Mouse (Mus musculus) urinary bladder, postnatal 25 days (tissue): ENCODE measurements around the gene Cstf1.

Experiments
- DNase-seq: peaks from one replicate; pipeline ENCODE4 v3.0.0; 2022; ENCODE audit warnings: low spot score

The Cstf1 gene

GRCm38 (mm10) chr2:172370411-172371223 is at the start of gene Cstf1, which contains the start of gene Aurka:
TSS of gene Cstf1 (plus strand) at chr2:172370681.
TSS of gene Aurka (minus strand) at chr2:172370535.
- peak; percentile 90 for DNase-seq

- peak; percentile 51 for DNase-seq
Observed at GRCm38 (mm10) chr2:172320878-172321277, 49.6 kb upstream of the Cstf1 start.

GRCm38 (mm10) chr2:172328248-172328647 is 42.2 kb upstream of the Cstf1 start:
- DNase-seq: no peak

GRCm38 (mm10) chr2:172329179-172329578 is 41.3 kb upstream of the Cstf1 start:
- peak; percentile 45 for DNase-seq

- DNase-seq: no peak
Observed at GRCm38 (mm10) chr2:172338206-172338942, 32.1 kb upstream of the Cstf1 start.

GRCm38 (mm10) chr2:172340936-172341335 is 29.5 kb upstream of the Cstf1 start:
- DNase-seq: no peak

GRCm38 (mm10) chr2:172341606-172342005 is 28.9 kb upstream of the Cstf1 start:
- DNase-seq: no peak

GRCm38 (mm10) chr2:172343751-172344150 is 26.7 kb upstream of the Cstf1 start:
- DNase-seq: no peak

- no peak for DNase-seq
Observed at GRCm38 (mm10) chr2:172344669-172345068, 25.8 kb upstream of the Cstf1 start.

GRCm38 (mm10) chr2:172345258-172345738 is 25.2 kb upstream of the Cstf1 start, which contains the start of gene Fam210b:
TSS of gene Fam210b (plus strand) at chr2:172345565.
- DNase-seq: peak; percentile 94

GRCm38 (mm10) chr2:172346034-172346929 is 24.2 kb upstream of the Cstf1 start:
- DNase-seq: peak; percentile 17

- DNase-seq: no peak
Observed at GRCm38 (mm10) chr2:172346933-172347611, 23.4 kb upstream of the Cstf1 start.

- DNase-seq: no peak
Observed at GRCm38 (mm10) chr2:172348297-172348950, 22.1 kb upstream of the Cstf1 start.

GRCm38 (mm10) chr2:172349776-172350175 is 20.7 kb upstream of the Cstf1 start:
- no peak for DNase-seq

GRCm38 (mm10) chr2:172350773-172351172 is 19.7 kb upstream of the Cstf1 start:
- no peak for DNase-seq

GRCm38 (mm10) chr2:172353218-172353617 is 17.3 kb upstream of the Cstf1 start:
- no peak for DNase-seq

GRCm38 (mm10) chr2:172354761-172355160 is 15.7 kb upstream of the Cstf1 start:
- no peak for DNase-seq

- DNase-seq: no peak
Observed at GRCm38 (mm10) chr2:172355833-172356232, 14.6 kb upstream of the Cstf1 start.

GRCm38 (mm10) chr2:172363176-172363575 is 7.3 kb upstream of the Cstf1 start:
- no peak for DNase-seq

- DNase-seq: no peak
Observed at GRCm38 (mm10) chr2:172371258-172371657, 777 bp downstream of the Cstf1 start.

GRCm38 (mm10) chr2:172376551-172376950 is 6.1 kb downstream of the Cstf1 start:
- DNase-seq: no peak
